Mouse (Mus musculus): ENCODE results near the gene Mipep. TPM values are rescaled to one million over a fixed set of nuclear protein-coding genes. Genes with fewer than 3 reads are reported as not detected.

The Mipep gene
- polyA plus RNA-seq, 1 experiment = 18.6 TPM

DNA sequence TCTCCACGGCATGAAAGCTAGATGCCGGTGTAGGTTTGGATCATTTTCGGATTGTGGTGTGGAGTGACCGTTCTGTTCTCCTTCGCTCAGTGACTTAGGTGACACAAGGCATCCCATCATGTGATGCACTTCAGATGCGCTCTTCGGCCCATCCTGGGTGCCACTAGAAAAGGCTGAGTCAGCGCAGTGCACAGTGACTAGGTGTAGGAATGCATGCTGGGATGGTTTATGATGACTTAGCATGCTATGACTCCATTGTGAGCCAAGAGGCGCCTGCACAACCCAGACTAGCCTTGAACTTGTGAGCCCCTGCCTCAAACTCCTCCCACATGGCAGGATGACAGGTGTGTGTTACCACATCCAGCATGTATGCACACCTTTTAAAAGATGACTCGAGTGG lies 38.2 kb upstream of the Mipep start:
- Histone ChIP-seq H3K36me3 (ENCODE audit: control insufficient read depth, insufficient read depth, low read length) (peaks cover 2% of the 10 kb centered on the region; the same call in 1 of the 2 replicates), H3K4me1 (ENCODE audit: control insufficient read depth, insufficient read depth, low read length) (peaks cover 5% of the 10 kb centered on the region), H3K27me3 (replicated peaks; ENCODE audit: control insufficient read depth, insufficient read depth, low read length) (no peaks in the 10 kb centered on the region), H3K27ac (ENCODE audit: insufficient read depth, low read depth, low read length) (no peak overlapping the region), H3K4me3 (ENCODE audit: insufficient read depth, low read depth, low read length) (no peak overlapping the region)
- 92% methylated on average over 10 of the region's 10 CpGs for WGBS
- DNase-seq = no peak
- TF ChIP-seq CTCF (conservative IDR thresholded peaks at IDR 0.05; ENCODE audit: insufficient read depth, insufficient read length, low read depth, low read length) (no peak), POLR2A (IDR thresholded peaks at IDR 0.05; ENCODE audit: low read depth, low read length) (no peak)

DNA sequence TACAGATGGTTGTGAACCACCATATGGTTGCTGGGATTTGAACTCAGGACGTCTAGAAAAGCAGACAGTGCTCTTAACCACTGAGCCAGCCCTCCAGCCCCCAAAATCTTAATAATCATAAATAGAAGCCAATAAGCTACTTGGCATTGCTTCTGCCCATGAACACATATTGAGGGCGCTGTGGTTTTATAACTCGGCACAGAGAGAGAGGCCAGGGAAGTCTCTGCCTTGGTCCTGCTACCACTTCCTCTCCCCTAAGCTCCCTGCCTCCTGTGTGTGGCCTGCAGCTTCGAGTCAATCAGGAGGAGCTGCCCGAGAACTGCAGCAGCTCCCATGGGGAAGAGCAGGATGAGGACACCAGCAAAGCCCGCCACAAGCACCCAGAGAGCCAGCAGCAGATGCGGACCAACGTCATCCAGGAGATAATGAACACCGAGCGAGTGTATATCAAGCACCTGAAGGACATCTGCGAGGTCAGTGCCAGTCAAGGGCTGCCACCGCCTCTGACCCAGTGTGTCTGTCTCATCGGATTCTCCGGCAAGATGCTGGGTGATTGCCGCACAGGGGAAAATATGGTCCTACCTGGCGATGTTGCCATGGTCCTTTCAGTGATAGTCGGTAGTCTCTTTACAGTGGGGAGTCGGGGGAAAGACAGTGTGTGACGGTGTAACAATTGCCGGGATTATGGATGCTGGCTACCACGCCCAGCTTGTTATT lies 37.1 kb upstream of the Mipep start:
- no peak overlapping the region for H3K4me3 ChIP-seq (ENCODE audit: insufficient read depth, low read depth, low read length)
- no peaks in the 10 kb centered on the region for H3K27me3 ChIP-seq (replicated peaks; ENCODE audit: control insufficient read depth, insufficient read depth, low read length)
- 87% methylated on average over 21 of the region's 21 CpGs for WGBS
- no peak overlapping the region for H3K27ac ChIP-seq (ENCODE audit: insufficient read depth, low read depth, low read length)
- no peak for DNase-seq
- no peak for TF ChIP-seq CTCF (conservative IDR thresholded peaks at IDR 0.05; ENCODE audit: insufficient read depth, insufficient read length, low read depth, low read length)
- TF ChIP-seq POLR2A (IDR thresholded peaks at IDR 0.05; ENCODE audit: low read depth, low read length) = no peak
- peaks cover 4% of the 10 kb centered on the region for H3K36me3 ChIP-seq (ENCODE audit: control insufficient read depth, insufficient read depth, low read length)
- no peaks in the 10 kb centered on the region for H3K4me1 ChIP-seq (ENCODE audit: control insufficient read depth, insufficient read depth, low read length)

DNA sequence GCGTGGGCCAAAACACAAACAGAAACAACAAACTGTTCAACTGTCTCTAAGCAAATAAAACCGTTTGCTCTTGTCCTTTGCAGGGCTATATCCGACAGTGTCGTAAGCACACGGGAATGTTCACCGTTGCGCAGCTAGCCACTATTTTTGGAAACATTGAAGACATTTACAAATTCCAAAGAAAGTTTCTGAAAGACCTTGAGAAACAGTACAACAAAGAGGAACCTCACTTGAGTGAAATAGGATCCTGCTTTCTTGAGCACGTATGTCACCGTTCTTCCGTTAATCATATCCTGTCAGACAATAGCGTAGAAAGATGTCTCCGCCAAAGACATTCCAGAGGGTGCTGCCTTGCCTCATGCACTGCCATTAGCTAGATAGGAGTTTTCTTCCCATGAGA lies 34.5 kb upstream of the Mipep start:
- no peak for TF ChIP-seq POLR2A (IDR thresholded peaks at IDR 0.05; ENCODE audit: low read depth, low read length)
- TF ChIP-seq CTCF (conservative IDR thresholded peaks at IDR 0.05; ENCODE audit: insufficient read depth, insufficient read length, low read depth, low read length) = no peak
- peaks cover 6% of the 10 kb centered on the region for H3K36me3 ChIP-seq (ENCODE audit: control insufficient read depth, insufficient read depth, low read length)
- DNase-seq = no peak
- 78% methylated on average over 12 of the region's 12 CpGs for WGBS
- no peak overlapping the region for H3K27ac ChIP-seq (ENCODE audit: insufficient read depth, low read depth, low read length)
- H3K27me3 ChIP-seq (replicated peaks; ENCODE audit: control insufficient read depth, insufficient read depth, low read length) = no peaks in the 10 kb centered on the region
- no peak overlapping the region for H3K4me3 ChIP-seq (ENCODE audit: insufficient read depth, low read depth, low read length)
- no peaks in the 10 kb centered on the region for H3K4me1 ChIP-seq (ENCODE audit: control insufficient read depth, insufficient read depth, low read length)

DNA sequence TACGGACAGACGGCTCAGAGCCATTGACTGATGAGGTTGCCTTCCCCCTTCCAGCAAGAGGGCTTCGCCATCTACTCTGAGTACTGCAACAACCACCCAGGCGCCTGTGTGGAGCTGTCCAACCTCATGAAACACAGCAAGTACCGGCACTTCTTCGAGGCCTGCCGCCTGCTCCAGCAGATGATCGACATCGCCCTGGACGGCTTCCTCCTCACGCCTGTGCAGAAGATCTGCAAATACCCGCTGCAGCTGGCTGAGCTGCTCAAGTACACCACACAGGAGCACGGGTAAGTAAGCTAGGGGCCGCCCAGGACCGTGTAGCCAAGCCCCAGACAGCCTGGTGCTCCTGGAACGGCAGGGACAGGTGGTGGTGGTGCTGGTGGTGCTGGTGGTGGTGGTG lies 32.8 kb upstream of the Mipep start:
- Histone ChIP-seq H3K27me3 (replicated peaks; ENCODE audit: control insufficient read depth, insufficient read depth, low read length) (no peaks in the 10 kb centered on the region), H3K4me1 (ENCODE audit: control insufficient read depth, insufficient read depth, low read length) (no peaks in the 10 kb centered on the region), H3K36me3 (ENCODE audit: control insufficient read depth, insufficient read depth, low read length) (peaks cover 8% of the 10 kb centered on the region), H3K4me3 (ENCODE audit: insufficient read depth, low read depth, low read length) (no peak overlapping the region), H3K27ac (ENCODE audit: insufficient read depth, low read depth, low read length) (no peak overlapping the region)
- TF ChIP-seq POLR2A (IDR thresholded peaks at IDR 0.05; ENCODE audit: low read depth, low read length) = no peak
- TF ChIP-seq CTCF (conservative IDR thresholded peaks at IDR 0.05; ENCODE audit: insufficient read depth, insufficient read length, low read depth, low read length) = no peak
- DNase-seq = no peak
- WGBS = 92% methylated on average over 16 of the region's 16 CpGs

DNA sequence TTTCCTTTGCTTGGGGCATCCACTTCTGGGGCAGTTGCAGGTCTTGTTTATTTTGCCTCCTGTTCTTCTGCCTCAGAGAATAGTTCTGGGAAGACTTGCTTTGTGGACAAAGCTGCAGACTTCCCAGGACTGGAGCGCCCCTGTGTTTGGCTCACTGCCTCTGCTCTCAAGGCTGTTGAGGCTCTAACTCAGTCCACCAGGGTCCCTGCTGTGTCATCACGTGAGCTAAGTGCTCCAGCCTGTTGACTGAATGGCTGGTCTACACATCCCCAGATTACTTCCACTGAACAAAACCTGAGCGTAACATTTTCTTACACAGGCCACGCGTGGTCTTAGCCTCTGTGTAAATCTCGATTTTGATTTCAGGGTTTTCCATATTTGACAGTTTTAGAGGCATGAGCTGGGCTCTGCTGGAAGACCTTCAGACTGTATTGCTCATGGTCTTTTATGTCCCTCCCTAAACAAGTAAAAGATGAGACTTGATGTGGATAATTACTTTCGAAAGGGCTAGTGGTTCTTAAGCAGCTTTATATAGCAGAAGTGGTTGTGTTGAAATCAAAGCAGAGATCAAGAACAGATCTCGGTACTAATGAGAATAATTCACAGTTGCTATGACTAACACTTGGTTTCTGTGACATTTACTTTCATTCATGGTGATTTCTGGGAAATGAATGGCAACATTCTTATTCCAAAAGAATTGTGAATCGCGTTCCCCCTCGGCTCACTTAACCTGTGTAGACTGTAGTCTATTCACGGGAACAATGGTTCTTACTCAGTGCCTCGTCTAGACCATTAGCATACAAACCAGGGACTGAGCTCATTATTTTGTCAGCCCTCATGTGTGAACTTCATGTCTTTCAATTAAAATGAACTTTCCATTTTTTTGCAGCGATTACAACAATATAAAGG lies 31.2 kb upstream of the Mipep start:
- Histone ChIP-seq H3K27ac (ENCODE audit: insufficient read depth, low read depth, low read length) (no peak overlapping the region), H3K4me1 (ENCODE audit: control insufficient read depth, insufficient read depth, low read length) (no peaks in the 10 kb centered on the region), H3K36me3 (ENCODE audit: control insufficient read depth, insufficient read depth, low read length) (peaks cover 8% of the 10 kb centered on the region), H3K4me3 (ENCODE audit: insufficient read depth, low read depth, low read length) (no peak overlapping the region), H3K27me3 (replicated peaks; ENCODE audit: control insufficient read depth, insufficient read depth, low read length) (no peaks in the 10 kb centered on the region)
- no peak for DNase-seq
- TF ChIP-seq CTCF (conservative IDR thresholded peaks at IDR 0.05; ENCODE audit: insufficient read depth, insufficient read length, low read depth, low read length) (no peak), POLR2A (IDR thresholded peaks at IDR 0.05; ENCODE audit: low read depth, low read length) (no peak)
- WGBS = 88% methylated on average over 14 of the region's 14 CpGs

DNA sequence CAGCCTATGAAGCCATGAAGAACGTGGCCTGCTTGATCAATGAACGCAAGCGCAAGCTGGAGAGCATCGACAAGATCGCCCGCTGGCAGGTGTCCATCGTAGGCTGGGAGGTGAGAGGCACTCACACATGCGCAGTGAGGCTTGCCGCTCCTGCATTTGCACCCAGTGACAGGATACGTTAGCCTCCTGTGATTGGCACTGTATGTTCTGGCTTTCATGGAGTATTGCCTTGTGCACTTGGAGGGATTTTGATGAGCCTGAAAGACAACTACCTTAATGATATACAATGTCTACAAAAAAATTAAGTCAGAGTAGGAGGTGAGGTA lies 30.6 kb upstream of the Mipep start:
- Histone ChIP-seq H3K36me3 (ENCODE audit: control insufficient read depth, insufficient read depth, low read length) (peaks cover 8% of the 10 kb centered on the region), H3K27ac (ENCODE audit: insufficient read depth, low read depth, low read length) (no peak overlapping the region), H3K4me1 (ENCODE audit: control insufficient read depth, insufficient read depth, low read length) (no peaks in the 10 kb centered on the region), H3K4me3 (ENCODE audit: insufficient read depth, low read depth, low read length) (no peak overlapping the region), H3K27me3 (replicated peaks; ENCODE audit: control insufficient read depth, insufficient read depth, low read length) (no peaks in the 10 kb centered on the region)
- DNase-seq = no peak
- TF ChIP-seq CTCF (conservative IDR thresholded peaks at IDR 0.05; ENCODE audit: insufficient read depth, insufficient read length, low read depth, low read length) (no peak), POLR2A (IDR thresholded peaks at IDR 0.05; ENCODE audit: low read depth, low read length) (no peak)
- 97% methylated on average over 10 of the region's 10 CpGs for WGBS

DNA sequence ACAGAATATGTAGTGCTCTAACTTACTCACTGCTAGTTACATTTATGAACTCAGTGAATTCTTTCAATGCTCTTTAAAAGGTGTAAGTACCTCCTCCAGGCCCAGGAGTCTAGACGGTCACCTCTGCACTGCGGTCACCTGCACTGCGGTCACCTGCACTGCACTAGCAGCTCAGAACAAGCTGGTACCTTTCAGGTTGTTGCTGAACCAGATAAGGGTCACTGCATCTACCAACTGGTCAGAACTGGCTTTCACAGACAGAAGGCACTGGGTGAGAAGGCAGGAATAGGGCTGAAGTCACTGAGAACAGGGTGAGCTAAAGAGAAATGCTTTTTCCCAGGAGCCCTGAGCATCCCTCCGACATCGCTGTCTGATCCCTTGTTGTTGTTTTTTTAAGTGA lies 29.7 kb upstream of the Mipep start:
- Histone ChIP-seq H3K4me3 (ENCODE audit: insufficient read depth, low read depth, low read length) (no peak overlapping the region), H3K27me3 (replicated peaks; ENCODE audit: control insufficient read depth, insufficient read depth, low read length) (no peaks in the 10 kb centered on the region), H3K27ac (ENCODE audit: insufficient read depth, low read depth, low read length) (no peak overlapping the region), H3K4me1 (ENCODE audit: control insufficient read depth, insufficient read depth, low read length) (no peaks in the 10 kb centered on the region), H3K36me3 (ENCODE audit: control insufficient read depth, insufficient read depth, low read length) (peaks cover 8% of the 10 kb centered on the region)
- DNase-seq = peak; percentile 67
- whole genome bisulfite sequencing = 66% methylated on average over 5 of the region's 5 CpGs
- TF ChIP-seq CTCF (conservative IDR thresholded peaks at IDR 0.05; ENCODE audit: insufficient read depth, insufficient read length, low read depth, low read length) (no peak), POLR2A (IDR thresholded peaks at IDR 0.05; ENCODE audit: low read depth, low read length) (no peak)

All from kidney, adult 2 months (tissue).